Mouse (Mus musculus) heart, embryonic 14.5 days (tissue): Measurements from ENCODE around the gene Hnrnpul1. TPM values are rescaled to one million over a fixed set of nuclear protein-coding genes. Genes with fewer than 3 reads are reported as not detected.

Experiments
- ATAC-seq: fragments of 200-750 bp; cut with Nextera tagmentation; 2 replicates; pipeline ENCODE4 v1.8.0; 2017; ENCODE audit warnings: low read depth, moderate TSS enrichment; ENCODE audit not compliant: insufficient number of reproducible peaks, insufficient read depth, low FRiP score
- H3K27ac ChIP-seq, 2 experiments: fragments of 200-500 bp in 1 of 2; fragments of 300-500 bp in 1 of 2; sonication (generic) in 1 of 2; replicated peaks in 1 of 2; 2 replicates each; pipeline ENCODE4 v1.5.1; 2012 to 2014; ENCODE audit warnings: low read depth in 2 of 2, low read length in 2 of 2, control low read depth in 1 of 2, mild to moderate bottlenecking in 1 of 2, mixed read lengths in 1 of 2; ENCODE audit not compliant: control insufficient read depth in 1 of 2, insufficient read depth in 1 of 2
- H3K27me3 ChIP-seq: fragments of 300-500 bp; sonication (generic); 2 replicates; pipeline ENCODE4 v1.6.1; 2014; ENCODE audit warnings: mild to moderate bottlenecking, low read length, control low read depth; ENCODE audit not compliant: control insufficient read depth, insufficient read depth
- H3K36me3 ChIP-seq: fragments of 300-500 bp; sonication (generic); 2 replicates; pipeline ENCODE4 v1.6.1; 2014; ENCODE audit warnings: mild to moderate bottlenecking, control low read depth, low read length, mixed read lengths; ENCODE audit not compliant: control insufficient read depth, insufficient read depth
- H3K4me1 ChIP-seq, 2 experiments: fragments of 200-500 bp in 1 of 2; fragments of 300-500 bp in 1 of 2; sonication (generic) in 1 of 2; 2 replicates each; pipeline ENCODE4 v1.6.1; 2012 to 2014; ENCODE audit warnings: low read length in 2 of 2, control low read depth in 1 of 2, mixed read lengths in 1 of 2; ENCODE audit not compliant: control insufficient read depth in 2 of 2, insufficient read depth in 2 of 2
- H3K4me2 ChIP-seq: fragments of 300-500 bp; sonication (generic); 2 replicates; pipeline ENCODE4 v1.6.1; 2014; ENCODE audit warnings: mild to moderate bottlenecking, low read length
- H3K4me3 ChIP-seq, 2 experiments: fragments of 200-500 bp in 1 of 2; fragments of 300-500 bp in 1 of 2; sonication (generic) in 1 of 2; 2 replicates each; pipeline ENCODE4 v1.5.1; 2012 to 2014; ENCODE audit warnings: low read length in 2 of 2, mild to moderate bottlenecking in 2 of 2, control low read depth in 1 of 2, low read depth in 1 of 2, moderate library complexity in 1 of 2; ENCODE audit not compliant: control insufficient read depth in 1 of 2, insufficient read depth in 1 of 2
- H3K9ac ChIP-seq: fragments of 300-500 bp; sonication (generic); 2 replicates; pipeline ENCODE4 v1.6.1; 2014; ENCODE audit warnings: mild to moderate bottlenecking, low read length
- H3K9me3 ChIP-seq: fragments of 300-500 bp; sonication (generic); 2 replicates; pipeline ENCODE4 v1.6.1; 2016; ENCODE audit warnings: low read length, control low read depth; ENCODE audit not compliant: control insufficient read depth
- WGBS: fragments of 180-500 bp; shearing (Covaris S2); extraction: QIAGEN DNeasy Blood & Tissue Kit; methylation state at CpG from one replicate; pipeline ENCODE4 v1.1.7; 2014; 5-methylcytosine and 5-hydroxymethylcytosine counted together
- polyA plus RNA-seq: library from polyadenylated mRNA; unstranded; fragments of >200 nt; fragmentation: Nextera tagmentation; extraction: Ambion mirVana; gene quantifications from 2 replicates; pipeline ENCODE4 v1.2.1, GENCODE M21; 2014

Gene Hnrnpul1
- polyA plus RNA-seq, 1 experiment from 2014 or later, result 50.9 TPM

- Histone ChIP-seq H3K9ac (peak overlapping the region; percentile 98), H3K9me3 (no peaks in the 10 kb centered on the region), H3K4me2 (peak overlapping the region; percentile 98), H3K4me3 (peak overlapping the region; percentile 89 to 93), H3K27me3 (no peaks in the 10 kb centered on the region), H3K4me1 (peaks cover 4 to 23% of the 10 kb centered on the region in 2 experiments; a peak in 3 of 4 replicates), H3K36me3 (peaks cover 36% of the 10 kb centered on the region), H3K27ac (peak overlapping the region; percentile 96 to 97)
- ATAC-seq, result no peak
- 0% methylated on average over 30 of the region's 30 CpGs for WGBS
Measured at GRCm38 (mm10) chr7:25754439-25754737, 169 bp downstream of the Hnrnpul1 start.

DNA sequence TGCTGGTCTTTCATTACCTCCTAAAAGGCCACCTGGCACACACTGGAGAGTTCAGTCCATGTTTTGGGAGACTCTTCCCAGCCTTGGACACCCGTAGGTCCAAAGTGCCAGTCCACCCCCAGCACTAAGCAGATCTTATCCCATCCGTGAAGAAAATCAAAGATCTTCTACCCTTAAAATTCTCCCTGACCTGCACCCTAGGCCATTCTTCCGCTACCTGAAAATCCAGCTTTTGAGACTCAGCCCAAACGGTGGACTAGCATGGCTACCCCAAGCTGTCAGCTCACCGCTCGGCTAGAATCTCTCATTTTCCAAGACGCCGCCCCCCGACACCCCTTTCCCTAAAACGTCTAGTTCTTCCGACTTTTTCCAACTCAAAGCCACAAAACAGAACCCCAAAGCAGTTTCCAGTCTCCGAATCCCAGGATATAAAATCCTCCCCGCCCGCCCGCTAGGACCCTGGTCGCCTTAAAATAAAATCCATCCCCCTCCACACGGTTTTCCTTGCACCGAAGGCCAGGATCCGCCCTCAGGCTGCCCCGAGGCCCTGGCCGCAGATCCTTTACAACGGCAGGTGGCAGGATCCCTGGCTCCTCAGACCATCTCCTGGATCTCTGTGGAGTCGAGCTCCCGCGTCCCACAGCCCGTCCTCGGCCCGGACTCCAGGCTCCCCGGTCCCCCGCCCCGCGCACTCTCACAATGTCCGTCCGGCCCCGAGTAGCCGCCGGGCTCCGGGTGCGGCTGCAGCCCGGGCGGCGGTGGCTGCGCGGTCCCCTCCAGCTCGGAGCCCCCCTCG, 716 bp downstream of the Hnrnpul1 start:
- peak; percentile 10; the same call in 1 of the 2 replicates for ATAC-seq
- WGBS, result under 1% methylated on average over 45 of the region's 46 CpGs
- H3K36me3 ChIP-seq, result peaks cover 41% of the 10 kb centered on the region

DNA sequence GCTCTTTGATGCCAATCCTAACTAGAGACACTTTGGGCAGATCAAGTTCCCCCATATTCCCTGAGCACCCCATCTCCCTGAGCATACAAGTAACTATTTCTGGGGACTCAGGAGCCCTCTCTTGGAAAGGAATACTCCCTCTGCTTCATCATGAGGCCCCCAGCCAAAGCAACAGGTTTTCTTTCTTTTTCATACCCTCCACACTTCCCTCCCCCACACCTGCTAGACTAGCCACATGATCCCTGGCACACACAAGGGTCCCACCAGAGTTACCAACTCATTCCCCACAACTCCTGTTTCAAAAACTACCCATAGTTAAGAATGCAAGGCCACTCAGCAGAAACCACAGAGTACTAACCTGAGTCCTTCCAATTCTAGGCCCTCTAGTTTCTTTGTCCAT, 1.5 kb downstream of the Hnrnpul1 start:
- Histone ChIP-seq H3K4me1 (peaks cover 4 to 23% of the 10 kb centered on the region in 2 experiments; a peak in 3 of 4 replicates), H3K4me2 (peak overlapping the region; percentile 98), H3K9ac (peak overlapping the region; percentile 98), H3K36me3 (peaks cover 44% of the 10 kb centered on the region), H3K27me3 (no peaks in the 10 kb centered on the region), H3K27ac (peak overlapping the region in 1 of 2 experiments; percentile 96; a peak in 1 of 4 replicates), H3K4me3 (peak overlapping the region; percentile 89 to 93; a peak in 3 of 4 replicates), H3K9me3 (no peaks in the 10 kb centered on the region)
- ATAC-seq, result no peak

More for the DNA sequence above, 716 bp downstream of the Hnrnpul1 start:
- H3K4me2 ChIP-seq, result peak overlapping the region; percentile 98
- no peaks in the 10 kb centered on the region for H3K9me3 ChIP-seq
- peak overlapping the region; percentile 89 to 93 for H3K4me3 ChIP-seq
- peaks cover 4 to 23% of the 10 kb centered on the region in 2 experiments; a peak in 3 of 4 replicates for H3K4me1 ChIP-seq
- H3K27ac ChIP-seq, result peak overlapping the region; percentile 96 to 97
- no peaks in the 10 kb centered on the region for H3K27me3 ChIP-seq
- peak overlapping the region; percentile 98 for H3K9ac ChIP-seq

- H3K4me1 ChIP-seq, result peaks cover 0 to 5% of the 10 kb centered on the region in 2 experiments; a peak in 2 of 4 replicates
- H3K27ac ChIP-seq, result no peak overlapping the region
- no peak overlapping the region for H3K4me3 ChIP-seq
- H3K36me3 ChIP-seq, result peaks cover 100% of the 10 kb centered on the region
- no peak for ATAC-seq
- 45% methylated on average over 3 of the region's 3 CpGs for WGBS
- no peak overlapping the region for H3K9ac ChIP-seq
- no peaks in the 10 kb centered on the region for H3K27me3 ChIP-seq
- H3K4me2 ChIP-seq, result no peak overlapping the region
- no peaks in the 10 kb centered on the region for H3K9me3 ChIP-seq
Measured at GRCm38 (mm10) chr7:25746844-25747243, 7.7 kb downstream of the Hnrnpul1 start.

DNA sequence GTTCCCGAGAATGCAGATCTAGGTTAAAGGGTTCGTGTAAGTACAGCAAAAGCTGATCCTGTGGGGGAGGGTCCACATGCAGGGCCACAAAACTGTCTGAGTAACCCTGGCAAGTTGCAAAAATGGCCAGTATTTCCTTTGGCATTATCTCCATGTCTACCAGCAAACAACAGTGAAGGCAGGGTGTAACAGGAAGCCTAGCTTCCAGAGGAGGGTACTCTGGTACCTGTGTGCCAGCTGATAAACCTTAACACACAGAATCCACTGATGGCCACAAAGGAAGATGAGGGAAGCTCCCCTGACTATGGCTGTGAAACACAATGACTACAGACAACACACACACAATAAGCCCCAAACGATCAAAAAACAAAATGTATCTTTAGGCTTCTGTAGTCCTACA, 16.3 kb downstream of the Hnrnpul1 start:
- Histone ChIP-seq H3K4me2 (no peak overlapping the region), H3K4me3 (no peak overlapping the region), H3K9me3 (no peaks in the 10 kb centered on the region), H3K27me3 (no peaks in the 10 kb centered on the region), H3K4me1 (no peaks in the 10 kb centered on the region), H3K27ac (no peak overlapping the region), H3K9ac (no peak overlapping the region), H3K36me3 (peaks cover 100% of the 10 kb centered on the region)
- 96% methylated on average over 3 of the region's 3 CpGs for WGBS
- no peak for ATAC-seq

DNA sequence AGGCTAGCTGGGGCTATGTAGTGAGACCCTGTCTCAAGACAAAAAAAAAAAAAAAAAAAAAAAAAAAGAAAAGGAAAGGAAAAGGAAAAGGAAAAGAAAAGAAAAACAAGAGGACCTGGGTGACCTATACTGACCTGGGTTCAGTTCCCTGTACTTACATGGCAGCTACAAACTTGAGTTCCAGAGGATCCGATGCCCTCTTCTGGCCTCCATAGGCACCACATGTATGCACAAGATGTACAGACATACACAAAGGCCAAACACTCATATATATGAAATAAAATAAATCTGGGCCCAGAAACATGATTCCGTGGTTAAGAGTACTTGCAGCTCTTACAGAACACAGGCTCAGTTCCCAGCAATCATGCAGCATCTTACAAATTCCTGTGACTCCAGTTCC, 17.6 kb downstream of the Hnrnpul1 start:
- Histone ChIP-seq H3K4me1 (no peaks in the 10 kb centered on the region), H3K36me3 (peaks cover 100% of the 10 kb centered on the region), H3K4me3 (no peak overlapping the region), H3K9ac (no peak overlapping the region), H3K4me2 (no peak overlapping the region), H3K9me3 (no peaks in the 10 kb centered on the region), H3K27me3 (no peaks in the 10 kb centered on the region), H3K27ac (no peak overlapping the region)
- ATAC-seq, result no peak
- 98% methylated on average over 2 of the region's 2 CpGs for WGBS

GRCm38 (mm10) chr7:25734991-25735390, 19.6 kb downstream of the Hnrnpul1 start:
- H3K4me1 ChIP-seq, result peaks cover 0 to 3% of the 10 kb centered on the region in 2 experiments; a peak in 1 of 4 replicates
- no peak overlapping the region for H3K4me3 ChIP-seq
- H3K4me2 ChIP-seq, result no peak overlapping the region
- no peaks in the 10 kb centered on the region for H3K9me3 ChIP-seq
- ATAC-seq, result no peak
- no peak overlapping the region for H3K9ac ChIP-seq
- H3K27ac ChIP-seq, result no peak overlapping the region
- H3K36me3 ChIP-seq, result peaks cover 98% of the 10 kb centered on the region
- no peaks in the 10 kb centered on the region for H3K27me3 ChIP-seq
- WGBS, result 22% methylated on average over 4 of the region's 4 CpGs
